15 mouse cellular contexts compared by ENCODE assay signal in the genomic region with DNA sequence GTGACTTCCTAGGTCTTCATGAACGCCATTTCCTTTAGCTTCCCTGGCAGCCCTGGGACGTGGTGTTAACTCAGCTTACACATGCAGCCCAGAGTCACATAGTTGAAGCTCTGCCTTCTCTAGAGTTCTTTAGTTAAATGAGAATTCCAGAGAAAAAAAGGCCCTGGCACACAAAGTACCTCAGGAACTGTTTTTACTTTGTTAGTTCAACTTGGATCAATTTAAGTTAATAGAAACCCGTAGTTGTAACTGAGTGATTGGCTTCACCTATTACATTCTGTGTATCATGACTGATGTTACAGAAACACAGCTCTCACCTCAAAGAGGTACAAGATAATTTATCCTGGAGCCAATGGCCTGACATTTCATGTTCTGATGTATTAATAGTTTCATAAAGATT.
"Had no signal": no experiment of that assay in that cellular context is flagged by ENCODE, and none has a peak within 500 bp of the region (broad histone marks: within the 10 kb centered on the region; RNA-seq: fewer than 3 reads in every experiment).

No protein-coding gene starts in this region.

- H3K4me2 ChIP-seq: neural tube, embryonic 15.5 days; stomach, embryonic 15.5 days had no signal

- H3K4me3 ChIP-seq: neural tube, embryonic 15.5 days; stomach, embryonic 15.5 days had no signal

- DNase-seq: retina, postnatal 1 day; right cerebral cortex, adult 18-20 months; right cerebral cortex, postnatal 14 days; right cerebral cortex, postnatal 25 days; right cerebral cortex, postnatal 4 days; spleen, adult 18-20 months; thymus, adult 18-20 months; thymus, adult 2 months; thymus, postnatal 14 days; thymus, postnatal 25 days; thymus, postnatal 36 days; thymus, postnatal 4 days had no signal

- H3K27me3 ChIP-seq: neural tube, embryonic 15.5 days; stomach, embryonic 15.5 days had no signal

- H3K9me3 ChIP-seq: neural tube, embryonic 15.5 days; stomach, embryonic 15.5 days had no signal

- H3K27ac ChIP-seq: neural tube, embryonic 15.5 days; stomach, embryonic 15.5 days; stomach, postnatal 0 days had no signal

- H3K4me1 ChIP-seq: neural tube, embryonic 15.5 days; stomach, embryonic 15.5 days had no signal

- H3K9ac ChIP-seq: neural tube, embryonic 15.5 days; stomach, embryonic 15.5 days had no signal
